Mouse (Mus musculus) embryonic facial prominence, embryonic 13.5 days (tissue): ENCODE data around the gene Rab20. TPM values are rescaled to one million over a fixed set of nuclear protein-coding genes. Genes with fewer than 3 reads are reported as not detected.
A peak's percentile ranks its signal among the peaks of the same experiment; 100 is the strongest.

Experiments
- ATAC-seq: fragments of 200-750 bp; cut with Nextera tagmentation; 2 replicates; pipeline ENCODE4 v1.8.0; 2017; ENCODE audit warnings: low read depth; ENCODE audit not compliant: insufficient number of reproducible peaks, insufficient read depth, low FRiP score, low TSS enrichment
- H3K27ac ChIP-seq: fragments of 300-500 bp; sonication (generic); 2 replicates; pipeline ENCODE4 v1.5.1; 2015; ENCODE audit warnings: moderate library complexity, mild to moderate bottlenecking, inconsistent platforms
- H3K27me3 ChIP-seq: fragments of 300-500 bp; sonication (generic); 2 replicates; pipeline ENCODE4 v1.6.1; 2015; ENCODE audit warnings: mild to moderate bottlenecking, inconsistent platforms
- H3K36me3 ChIP-seq: fragments of 300-500 bp; sonication (generic); 2 replicates; pipeline ENCODE4 v1.6.1; 2015; ENCODE audit warnings: mild to moderate bottlenecking, inconsistent platforms
- H3K4me1 ChIP-seq: fragments of 300-500 bp; sonication (generic); 2 replicates; pipeline ENCODE4 v1.6.1; 2015; ENCODE audit warnings: inconsistent platforms
- H3K4me2 ChIP-seq: fragments of 300-500 bp; sonication (generic); 2 replicates; pipeline ENCODE4 v1.6.1; 2015; ENCODE audit warnings: moderate library complexity, mild to moderate bottlenecking, inconsistent platforms
- H3K4me3 ChIP-seq: fragments of 300-500 bp; sonication (generic); 2 replicates; pipeline ENCODE4 v1.5.1; 2015; ENCODE audit warnings: mild to moderate bottlenecking, inconsistent platforms
- H3K9ac ChIP-seq: fragments of 300-500 bp; sonication (generic); 2 replicates; pipeline ENCODE4 v1.6.1; 2015; ENCODE audit warnings: mild to moderate bottlenecking, inconsistent platforms
- H3K9me3 ChIP-seq: fragments of 300-500 bp; sonication (generic); 2 replicates; pipeline ENCODE4 v1.6.1; 2016; ENCODE audit warnings: inconsistent platforms
- WGBS: fragments of 180-500 bp; shearing (Covaris S2); methylation state at CpG from one replicate; pipeline ENCODE4 v1.1.7; 2015; ENCODE audit warnings: mixed read lengths; 5-methylcytosine and 5-hydroxymethylcytosine counted together
- polyA plus RNA-seq: library from polyadenylated mRNA; unstranded; fragments of >200 nt; fragmentation: Nextera tagmentation; extraction: Ambion mirVana; gene quantifications from 2 replicates; pipeline ENCODE4 v1.2.1, GENCODE M21; 2015

Rab20 gene
- polyA plus RNA-seq, 1 experiment from 2014 or later, result 0.67 TPM

DNA sequence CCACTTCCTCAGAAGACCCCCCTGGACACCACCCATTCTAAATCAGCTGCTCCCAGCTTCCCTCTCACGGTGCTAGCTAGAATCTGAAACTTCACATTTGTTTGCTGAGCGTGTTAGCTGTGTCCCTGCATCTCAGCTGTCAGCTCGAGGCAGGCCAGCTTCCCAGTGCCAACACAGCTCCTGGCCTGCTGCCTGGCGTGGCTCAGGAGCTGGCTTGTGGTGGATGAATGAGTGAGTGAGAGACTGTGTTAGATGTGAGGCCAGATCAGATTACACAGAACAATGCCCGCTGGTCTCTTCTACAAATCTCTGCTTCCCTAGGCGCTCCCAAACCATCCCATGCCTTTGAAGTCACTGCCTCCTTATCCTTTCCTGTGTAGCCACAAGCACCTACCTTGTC lies 59.3 kb downstream of the Rab20 start:
- peak overlapping the region; percentile 41; the same call in 1 of the 2 replicates for H3K9ac ChIP-seq
- 0 out of 2 replicates have a peak, but pooled peaks have one; percentile 40 for ATAC-seq
- H3K9me3 ChIP-seq, result no peaks in the 10 kb centered on the region
- H3K27me3 ChIP-seq, result no peaks in the 10 kb centered on the region
- no peak overlapping the region for H3K4me2 ChIP-seq
- H3K27ac ChIP-seq, result peak overlapping the region; percentile 28; the same call in 1 of the 2 replicates
- peaks cover 45% of the 10 kb centered on the region for H3K36me3 ChIP-seq
- 39% methylated on average over 6 of the region's 6 CpGs for WGBS
- H3K4me1 ChIP-seq, result peaks cover 11% of the 10 kb centered on the region
- no peak overlapping the region for H3K4me3 ChIP-seq

DNA sequence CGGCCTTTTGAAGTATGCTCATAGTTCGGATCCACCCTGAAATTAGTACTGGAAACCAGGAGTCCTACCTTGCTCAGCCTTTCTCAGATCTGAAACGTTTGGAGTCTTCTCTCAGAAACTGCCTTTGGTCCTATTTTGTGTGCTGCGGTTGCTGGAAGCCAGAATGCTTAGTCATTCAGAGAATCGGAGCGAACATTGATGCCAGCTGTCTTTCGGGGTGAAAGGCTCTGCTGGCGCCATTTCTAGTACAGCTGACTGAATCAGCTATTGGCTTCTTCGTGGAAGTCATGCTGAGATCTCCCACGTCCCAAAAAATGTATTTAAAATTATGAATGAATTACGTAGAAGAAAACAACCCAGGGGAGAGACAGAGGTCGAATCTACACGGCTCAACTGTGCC lies 60.7 kb downstream of the Rab20 start:
- Histone ChIP-seq H3K9ac (no peak overlapping the region), H3K27me3 (no peaks in the 10 kb centered on the region), H3K36me3 (peaks cover 41% of the 10 kb centered on the region), H3K9me3 (no peaks in the 10 kb centered on the region), H3K27ac (no peak overlapping the region), H3K4me2 (no peak overlapping the region), H3K4me3 (no peak overlapping the region), H3K4me1 (peaks cover 25% of the 10 kb centered on the region)
- 69% methylated on average over 13 of the region's 13 CpGs for WGBS
- ATAC-seq, result no peak

DNA sequence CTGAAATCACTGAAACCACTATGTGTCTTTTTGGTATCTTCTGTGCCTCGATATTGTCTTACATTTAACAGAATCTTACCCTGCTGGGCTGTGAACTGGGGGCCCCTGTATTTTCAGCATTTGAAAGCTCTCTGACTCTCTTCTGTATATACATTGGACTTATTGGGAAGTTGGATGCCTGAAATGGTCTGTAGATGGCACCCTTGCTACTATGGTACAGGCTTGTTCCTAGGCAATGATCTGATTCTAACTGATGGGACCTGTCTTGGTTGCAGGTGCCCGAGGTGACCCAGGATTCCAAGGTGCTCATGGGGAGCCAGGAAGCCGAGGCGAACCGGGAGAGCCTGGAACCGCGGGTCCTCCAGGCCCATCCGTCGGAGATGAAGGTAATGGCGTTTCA lies 63.4 kb downstream of the Rab20 start:
- no peaks in the 10 kb centered on the region for H3K9me3 ChIP-seq
- no peak overlapping the region for H3K27ac ChIP-seq
- H3K4me3 ChIP-seq, result no peak overlapping the region
- peaks cover 33% of the 10 kb centered on the region for H3K36me3 ChIP-seq
- no peaks in the 10 kb centered on the region for H3K27me3 ChIP-seq
- peaks cover 45% of the 10 kb centered on the region for H3K4me1 ChIP-seq
- WGBS, result 81% methylated on average over 10 of the region's 10 CpGs
- no peak for ATAC-seq
- no peak overlapping the region for H3K4me2 ChIP-seq
- no peak overlapping the region for H3K9ac ChIP-seq

DNA sequence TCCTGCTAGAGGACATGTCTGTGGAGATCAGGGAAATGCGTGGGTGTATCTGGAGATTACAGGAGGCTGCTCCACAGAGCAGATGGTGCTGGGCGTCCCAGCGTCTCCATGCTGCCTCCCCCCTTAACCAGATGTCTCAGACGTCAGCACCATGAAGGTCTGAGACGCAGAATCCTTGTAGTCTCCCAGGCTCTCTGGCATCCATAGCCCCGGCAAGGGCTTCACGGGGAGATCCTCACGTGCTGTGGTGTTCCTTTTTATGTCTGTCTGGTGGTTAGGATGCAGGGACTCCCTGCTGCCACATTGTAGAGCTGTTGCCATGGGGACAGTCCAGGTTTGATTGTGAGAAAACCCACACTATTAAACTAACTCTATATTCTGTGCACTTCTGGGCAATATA lies 64.2 kb downstream of the Rab20 start:
- H3K9me3 ChIP-seq, result no peaks in the 10 kb centered on the region
- 0 out of 2 replicates have a peak, but pooled peaks have one; percentile 4 for ATAC-seq
- H3K4me3 ChIP-seq, result no peak overlapping the region
- no peaks in the 10 kb centered on the region for H3K27me3 ChIP-seq
- 0 out of 2 replicates have a peak overlapping the region, but pooled peaks have one; percentile 48 for H3K27ac ChIP-seq
- H3K36me3 ChIP-seq, result peaks cover 33% of the 10 kb centered on the region
- WGBS, result 51% methylated on average over 8 of the region's 8 CpGs
- peaks cover 42% of the 10 kb centered on the region for H3K4me1 ChIP-seq
- H3K4me2 ChIP-seq, result no peak overlapping the region
- H3K9ac ChIP-seq, result 0 out of 2 replicates have a peak overlapping the region, but pooled peaks have one; percentile 11

DNA sequence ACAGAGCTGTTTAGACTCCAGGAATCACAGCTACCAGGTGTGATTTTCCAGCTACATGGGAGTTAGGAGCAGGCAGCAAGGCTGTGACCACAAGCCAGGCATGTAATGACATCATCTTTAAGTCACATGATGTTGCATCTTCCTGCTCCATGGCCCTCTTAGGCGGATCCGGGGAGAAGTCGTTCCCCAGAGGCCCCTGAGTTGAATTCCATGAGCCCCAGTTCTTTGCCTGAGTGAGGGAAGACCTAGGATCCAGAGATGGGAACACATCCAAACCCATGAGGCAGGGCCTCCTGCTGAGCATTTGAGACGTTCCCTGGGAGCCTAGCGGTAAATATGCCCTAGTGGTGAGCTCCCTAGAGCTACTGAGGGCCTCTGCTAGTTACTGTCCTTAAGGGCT lies 66.1 kb downstream of the Rab20 start:
- no peak overlapping the region for H3K4me3 ChIP-seq
- WGBS, result 51% methylated on average over 5 of the region's 5 CpGs
- no peaks in the 10 kb centered on the region for H3K27me3 ChIP-seq
- peak overlapping the region; percentile 71 for H3K27ac ChIP-seq
- no peak overlapping the region for H3K4me2 ChIP-seq
- no peaks in the 10 kb centered on the region for H3K9me3 ChIP-seq
- no peak overlapping the region for H3K9ac ChIP-seq
- peaks cover 46% of the 10 kb centered on the region for H3K36me3 ChIP-seq
- no peak for ATAC-seq
- peaks cover 35% of the 10 kb centered on the region for H3K4me1 ChIP-seq

DNA sequence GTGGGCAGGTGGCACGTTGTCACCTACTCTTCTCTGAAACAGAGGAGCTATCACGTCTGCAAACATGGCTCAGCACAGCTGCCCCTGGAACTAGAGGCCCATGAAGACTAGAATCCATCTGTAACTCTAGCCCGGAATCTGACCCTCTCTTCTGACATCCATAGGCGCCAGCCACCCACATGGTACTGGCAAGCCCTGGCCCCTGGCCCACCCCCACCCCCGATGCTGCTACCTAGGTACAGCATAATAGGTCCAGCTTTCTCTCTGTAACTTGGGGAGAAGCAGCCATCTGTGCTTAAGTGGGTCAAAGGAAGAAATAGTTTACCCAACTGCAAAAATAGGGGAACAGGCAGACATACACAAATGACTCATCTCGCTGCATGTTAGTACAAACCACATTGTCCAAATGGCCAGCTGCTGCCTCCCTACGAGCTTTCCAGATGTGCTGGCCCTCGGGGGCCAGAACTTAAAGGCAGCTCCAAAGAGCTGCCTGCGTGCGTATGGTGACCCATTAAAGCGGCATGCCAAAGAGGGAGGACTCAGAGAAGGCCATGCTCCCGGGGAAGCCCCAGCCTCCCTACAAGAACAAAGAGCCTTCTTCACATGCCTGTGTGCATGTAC lies 66.9 kb downstream of the Rab20 start:
- H3K4me1 ChIP-seq, result peaks cover 35% of the 10 kb centered on the region
- no peak overlapping the region for H3K4me2 ChIP-seq
- peaks cover 54% of the 10 kb centered on the region for H3K36me3 ChIP-seq
- 43% methylated on average over 12 of the region's 12 CpGs for WGBS
- H3K4me3 ChIP-seq, result no peak overlapping the region
- H3K9ac ChIP-seq, result no peak overlapping the region
- peak overlapping the region; percentile 71 for H3K27ac ChIP-seq
- H3K27me3 ChIP-seq, result no peaks in the 10 kb centered on the region
- no peak for ATAC-seq
- H3K9me3 ChIP-seq, result no peaks in the 10 kb centered on the region

DNA sequence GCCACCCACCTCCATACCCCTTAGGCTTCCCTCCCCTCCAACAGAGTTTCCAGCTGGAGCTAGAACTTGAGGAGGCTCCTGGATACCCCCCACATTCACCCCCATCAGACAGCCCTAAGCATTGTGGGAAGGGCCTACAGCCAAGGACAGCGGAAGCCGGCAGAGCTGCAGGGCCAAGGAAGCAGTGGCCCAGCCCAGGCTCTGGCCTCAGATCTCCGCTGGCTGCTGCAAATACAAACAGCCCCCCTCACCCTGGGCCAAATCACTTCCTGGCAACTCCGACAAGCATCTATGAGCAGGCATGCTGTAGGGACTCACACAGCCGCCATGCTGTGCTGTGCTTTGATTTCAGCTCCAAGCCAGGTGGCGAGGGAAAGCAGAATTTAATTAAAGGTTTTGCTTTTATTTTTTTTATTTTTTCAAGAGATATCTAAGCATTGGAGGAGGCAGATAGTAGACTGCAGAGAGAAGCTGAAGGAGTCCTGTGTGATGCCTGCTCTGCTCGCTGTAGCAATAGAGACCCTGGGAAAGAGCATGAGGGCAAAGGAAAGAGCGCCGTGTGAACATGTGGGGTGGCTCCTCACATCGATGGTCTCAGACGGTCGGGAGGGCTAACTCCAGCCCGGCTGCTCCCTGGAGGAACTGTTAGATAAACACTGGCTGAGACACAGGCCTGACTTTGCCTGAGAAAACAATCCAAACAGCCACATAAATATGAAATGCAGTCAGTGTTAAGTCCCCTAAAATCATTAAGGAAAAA lies 72.6 kb downstream of the Rab20 start:
- H3K9ac ChIP-seq, result no peak overlapping the region
- 45% methylated on average over 13 of the region's 13 CpGs for WGBS
- no peak overlapping the region for H3K4me3 ChIP-seq
- ATAC-seq, result 0 out of 2 replicates have a peak, but pooled peaks have one; percentile 54
- H3K4me1 ChIP-seq, result peaks cover 21% of the 10 kb centered on the region
- H3K9me3 ChIP-seq, result no peaks in the 10 kb centered on the region
- no peak overlapping the region for H3K4me2 ChIP-seq
- no peaks in the 10 kb centered on the region for H3K27me3 ChIP-seq
- no peak overlapping the region for H3K27ac ChIP-seq
- H3K36me3 ChIP-seq, result peaks cover 58% of the 10 kb centered on the region

DNA sequence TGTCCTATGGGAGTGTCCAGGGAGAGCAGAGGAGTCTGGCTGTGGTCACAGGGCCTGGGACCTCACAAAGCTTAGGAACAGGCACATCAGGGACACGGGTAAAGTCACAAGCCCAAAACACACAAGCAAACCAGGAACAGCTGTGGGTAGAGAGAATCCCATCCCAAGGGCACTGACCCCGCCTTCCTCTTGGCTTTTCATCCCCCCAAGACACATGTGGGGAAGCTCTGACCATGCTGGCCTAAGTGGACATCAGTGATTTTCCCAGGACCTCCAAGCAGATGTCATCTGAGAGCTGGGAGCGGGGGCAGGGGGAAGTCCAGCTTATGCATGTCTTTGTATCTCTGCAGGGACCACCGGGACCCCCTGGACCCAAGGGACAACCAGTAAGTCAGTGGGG lies 73.9 kb downstream of the Rab20 start:
- no peak for ATAC-seq
- Histone ChIP-seq H3K36me3 (peaks cover 53% of the 10 kb centered on the region), H3K27ac (no peak overlapping the region)

DNA sequence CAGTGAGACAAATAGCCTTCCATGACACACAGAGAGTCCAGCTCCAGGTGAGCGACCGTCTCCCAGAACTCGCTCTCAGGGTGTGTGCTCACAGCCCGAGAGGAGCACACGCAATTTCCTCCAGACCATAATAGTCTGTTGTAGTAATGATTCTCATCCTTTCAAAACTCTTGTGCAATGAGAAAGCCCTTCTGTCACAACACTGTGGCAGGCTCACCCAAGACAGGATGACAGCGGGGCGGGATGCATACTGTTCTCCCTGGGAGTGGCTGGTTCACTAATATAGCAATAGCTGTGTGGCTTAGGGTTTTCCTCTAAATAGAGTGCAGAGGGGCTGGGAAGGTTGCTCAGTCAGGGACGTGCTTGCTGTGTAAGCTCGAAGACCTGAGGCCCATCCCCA lies 74.7 kb downstream of the Rab20 start:
- Histone ChIP-seq H3K27ac (no peak overlapping the region), H3K36me3 (peaks cover 49% of the 10 kb centered on the region), H3K4me2 (no peak overlapping the region), H3K9ac (no peak overlapping the region), H3K4me3 (no peak overlapping the region), H3K4me1 (peaks cover 34% of the 10 kb centered on the region), H3K27me3 (no peaks in the 10 kb centered on the region), H3K9me3 (no peaks in the 10 kb centered on the region)
- WGBS, result 87% methylated on average over 9 of the region's 9 CpGs
- no peak for ATAC-seq

More for the DNA sequence above, 73.9 kb downstream of the Rab20 start:
- Histone ChIP-seq H3K9ac (no peak overlapping the region), H3K4me2 (no peak overlapping the region), H3K4me1 (peaks cover 31% of the 10 kb centered on the region), H3K27me3 (no peaks in the 10 kb centered on the region), H3K9me3 (no peaks in the 10 kb centered on the region), H3K4me3 (no peak overlapping the region)
- 44% methylated on average over 4 of the region's 4 CpGs for WGBS

Other genes starting within 250 kb of the Rab20 start
- gene Col4a2, start 165.9 kb downstream of the Rab20 start, polyA plus RNA-seq, result 58.8 and 62.0 TPM in 2 replicates
- 121 and 137 TPM in 2 replicates for gene Col4a1, start 165.9 kb downstream of the Rab20 start, polyA plus RNA-seq
- gene Naxd, start 18.8 kb upstream of the Rab20 start, polyA plus RNA-seq, result 121 and 134 TPM in 2 replicates
- gene Cars2, start 72.1 kb upstream of the Rab20 start, polyA plus RNA-seq, result 25.7 and 29.7 TPM in 2 replicates
- 36.4 and 38.3 TPM in 2 replicates for gene Ing1, start 76.9 kb upstream of the Rab20 start, polyA plus RNA-seq
- 92.6 and 100.0 TPM in 2 replicates for gene Ankrd10, start 157.0 kb upstream of the Rab20 start, polyA plus RNA-seq
- not detected in 2 replicates for gene 1700016D06Rik, start 222.4 kb upstream of the Rab20 start, polyA plus RNA-seq
- 43.4 and 48.5 TPM in 2 replicates for gene Arhgef7, start 249.0 kb upstream of the Rab20 start, polyA plus RNA-seq